Mouse (Mus musculus) limb, embryonic 12.5 days (tissue): ENCODE data around the gene Laptm5. TPM values are rescaled to one million over a fixed set of nuclear protein-coding genes. Genes with fewer than 3 reads are reported as not detected.

Source experiments
- ATAC-seq: fragments of 200-750 bp; cut with Nextera tagmentation; 2 replicates; pipeline ENCODE4 v1.8.0; 2017; ENCODE audit warnings: low read depth, moderate TSS enrichment; ENCODE audit not compliant: insufficient number of reproducible peaks, insufficient read depth, low FRiP score, low TSS enrichment
- H3K27ac ChIP-seq: fragments of 300-500 bp; sonication (generic); 2 replicates; pipeline ENCODE4 v1.5.1; 2016; ENCODE audit warnings: mild to moderate bottlenecking, moderate library complexity
- H3K27me3 ChIP-seq: fragments of 300-500 bp; sonication (generic); 2 replicates; pipeline ENCODE4 v1.6.1; 2016; ENCODE audit warnings: mild to moderate bottlenecking, moderate library complexity
- H3K36me3 ChIP-seq: fragments of 300-500 bp; sonication (generic); 2 replicates; pipeline ENCODE4 v1.6.1; 2016; ENCODE audit warnings: mild to moderate bottlenecking, moderate library complexity
- H3K4me1 ChIP-seq: fragments of 300-500 bp; sonication (generic); replicated peaks from 2 replicates; pipeline ENCODE4 v1.6.1; 2016
- H3K4me2 ChIP-seq: fragments of 300-500 bp; sonication (generic); 2 replicates; pipeline ENCODE4 v1.6.1; 2016; ENCODE audit warnings: mild to moderate bottlenecking, moderate library complexity
- H3K4me3 ChIP-seq: fragments of 300-500 bp; sonication (generic); replicated peaks from 2 replicates; pipeline ENCODE4 v1.5.1; 2016; ENCODE audit warnings: mild to moderate bottlenecking
- H3K9ac ChIP-seq: fragments of 300-500 bp; sonication (generic); replicated peaks from 2 replicates; pipeline ENCODE4 v1.6.1; 2016; ENCODE audit warnings: mild to moderate bottlenecking, moderate library complexity
- H3K9me3 ChIP-seq: fragments of 300-500 bp; sonication (generic); 2 replicates; pipeline ENCODE4 v1.6.1; 2016; ENCODE audit warnings: mild to moderate bottlenecking, moderate library complexity
- WGBS: fragments of 180-500 bp; shearing (Covaris S2); methylation state at CpG from one replicate; pipeline ENCODE4 v1.1.7; 2016; 5-methylcytosine and 5-hydroxymethylcytosine counted together
- polyA plus RNA-seq: library from polyadenylated mRNA; unstranded; fragments of >200 nt; fragmentation: Nextera tagmentation; extraction: Ambion mirVana; gene quantifications from 2 replicates; pipeline ENCODE4 v1.2.1, GENCODE M21; 2016

Laptm5 gene
- polyA plus RNA-seq, 1 experiment from 2014 or later = 16.2 TPM

GRCm38 (mm10) chr4:130960118-130960734, 47.3 kb downstream of the Laptm5 start:
- H3K36me3 ChIP-seq = no peaks in the 10 kb centered on the region
- peaks cover 7% of the 10 kb centered on the region; the same call in 1 of the 2 replicates for H3K27me3 ChIP-seq
- no peak overlapping the region for H3K4me3 ChIP-seq
- no peaks in the 10 kb centered on the region for H3K9me3 ChIP-seq
- no peak for ATAC-seq
- no peaks in the 10 kb centered on the region; the same call in 1 of the 2 replicates for H3K4me1 ChIP-seq
- no peak overlapping the region for H3K4me2 ChIP-seq
- H3K9ac ChIP-seq = no peak overlapping the region
- H3K27ac ChIP-seq = no peak overlapping the region
- WGBS = 30% methylated on average over 9 of the region's 9 CpGs

- Histone ChIP-seq H3K4me2 (no peak overlapping the region), H3K36me3 (no peaks in the 10 kb centered on the region), H3K9ac (no peak overlapping the region), H3K27me3 (no peaks in the 10 kb centered on the region), H3K9me3 (0 out of 2 replicates have a peak, but pooled peaks cover 4% of the 10 kb centered on the region), H3K4me3 (no peak overlapping the region), H3K4me1 (no peaks in the 10 kb centered on the region), H3K27ac (no peak overlapping the region)
- no peak for ATAC-seq
- 98% methylated on average over 1 of the region's 1 CpGs for WGBS
Observed at GRCm38 (mm10) chr4:130971278-130971677, 58.4 kb downstream of the Laptm5 start.

GRCm38 (mm10) chr4:130972421-130972829, 59.5 kb downstream of the Laptm5 start:
- no peaks in the 10 kb centered on the region for H3K27me3 ChIP-seq
- no peak overlapping the region for H3K9ac ChIP-seq
- 0 out of 2 replicates have a peak, but pooled peaks cover 4% of the 10 kb centered on the region for H3K9me3 ChIP-seq
- ATAC-seq = no peak
- 80% methylated on average over 5 of the region's 5 CpGs for WGBS
- no peak overlapping the region for H3K27ac ChIP-seq
- no peaks in the 10 kb centered on the region for H3K36me3 ChIP-seq
- H3K4me2 ChIP-seq = no peak overlapping the region
- no peak overlapping the region for H3K4me3 ChIP-seq
- no peaks in the 10 kb centered on the region for H3K4me1 ChIP-seq

DNA sequence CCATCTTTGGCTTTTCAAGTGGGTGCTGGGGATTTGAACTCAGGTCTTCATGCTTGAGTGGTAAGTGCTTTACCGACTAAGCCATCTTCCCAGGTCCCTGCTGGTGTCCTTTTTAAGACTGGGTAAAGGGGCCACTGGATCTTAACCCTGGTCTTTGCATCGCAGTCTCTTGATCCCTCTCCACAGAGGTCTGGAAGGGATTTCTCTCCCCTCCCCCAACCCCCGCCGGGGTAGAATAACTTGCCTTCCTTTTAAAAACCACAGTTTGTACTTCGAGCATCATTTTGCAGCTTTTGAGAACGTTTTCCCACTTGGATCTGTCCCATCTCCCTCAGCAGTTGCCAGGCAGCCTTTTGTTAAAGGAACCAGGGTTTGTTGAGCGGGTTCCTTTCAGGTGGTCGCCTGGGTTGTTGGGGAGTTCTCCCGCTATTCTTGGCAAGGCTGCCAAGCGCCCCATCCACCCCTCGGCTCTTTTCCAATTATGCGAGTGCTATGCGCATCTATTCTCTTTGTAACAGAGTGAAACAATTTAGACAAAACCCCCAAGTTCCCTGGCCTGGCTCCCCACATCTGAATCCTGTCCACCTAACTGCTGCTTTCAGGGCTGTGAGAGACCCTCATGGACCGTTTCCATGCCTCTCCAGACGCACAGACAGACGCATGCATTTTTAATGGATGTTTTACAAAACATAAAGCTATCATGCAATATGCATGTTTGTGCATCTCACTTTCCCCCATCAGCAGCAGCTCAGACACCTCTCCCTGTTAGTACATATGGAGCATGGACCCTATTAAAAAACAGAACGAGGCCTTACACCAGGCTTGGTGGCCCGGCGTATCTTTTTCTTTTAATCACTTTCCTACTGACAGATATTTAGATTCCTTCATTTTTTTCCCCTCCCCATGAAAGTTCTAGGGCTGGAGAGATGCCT, 60.7 kb downstream of the Laptm5 start:
- H3K27ac ChIP-seq = no peak overlapping the region
- no peak overlapping the region for H3K4me2 ChIP-seq
- H3K4me1 ChIP-seq = no peaks in the 10 kb centered on the region
- H3K9me3 ChIP-seq = 0 out of 2 replicates have a peak, but pooled peaks cover 4% of the 10 kb centered on the region
- no peak overlapping the region for H3K4me3 ChIP-seq
- H3K27me3 ChIP-seq = no peaks in the 10 kb centered on the region
- no peak for ATAC-seq
- H3K36me3 ChIP-seq = no peaks in the 10 kb centered on the region
- H3K9ac ChIP-seq = no peak overlapping the region
- 69% methylated on average over 19 of the region's 19 CpGs for WGBS

DNA sequence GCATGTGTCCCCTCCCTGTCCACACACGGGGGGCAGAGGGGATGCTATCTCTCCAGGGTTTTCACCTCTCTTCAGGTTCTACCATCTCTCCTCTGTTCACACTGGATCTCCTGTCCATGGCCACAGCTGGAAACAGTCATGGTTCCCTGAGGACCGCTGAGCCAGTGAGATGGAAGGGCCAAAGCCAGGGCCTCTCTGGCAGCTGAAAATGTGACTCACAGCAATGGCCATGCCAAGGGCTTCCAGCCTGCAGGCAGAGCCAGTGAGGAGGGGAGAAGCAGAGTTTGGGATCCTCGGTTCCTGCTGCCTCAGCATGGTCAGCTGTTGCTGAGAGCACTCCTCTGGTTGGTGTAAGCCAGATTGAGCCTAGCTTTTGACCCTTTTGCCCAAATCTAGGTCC, 66.1 kb downstream of the Laptm5 start:
- Histone ChIP-seq H3K27me3 (no peaks in the 10 kb centered on the region), H3K9me3 (no peaks in the 10 kb centered on the region), H3K9ac (no peak overlapping the region), H3K36me3 (no peaks in the 10 kb centered on the region), H3K27ac (no peak overlapping the region), H3K4me1 (no peaks in the 10 kb centered on the region), H3K4me2 (no peak overlapping the region), H3K4me3 (no peak overlapping the region)
- ATAC-seq = no peak
- 67% methylated on average over 3 of the region's 3 CpGs for WGBS

DNA sequence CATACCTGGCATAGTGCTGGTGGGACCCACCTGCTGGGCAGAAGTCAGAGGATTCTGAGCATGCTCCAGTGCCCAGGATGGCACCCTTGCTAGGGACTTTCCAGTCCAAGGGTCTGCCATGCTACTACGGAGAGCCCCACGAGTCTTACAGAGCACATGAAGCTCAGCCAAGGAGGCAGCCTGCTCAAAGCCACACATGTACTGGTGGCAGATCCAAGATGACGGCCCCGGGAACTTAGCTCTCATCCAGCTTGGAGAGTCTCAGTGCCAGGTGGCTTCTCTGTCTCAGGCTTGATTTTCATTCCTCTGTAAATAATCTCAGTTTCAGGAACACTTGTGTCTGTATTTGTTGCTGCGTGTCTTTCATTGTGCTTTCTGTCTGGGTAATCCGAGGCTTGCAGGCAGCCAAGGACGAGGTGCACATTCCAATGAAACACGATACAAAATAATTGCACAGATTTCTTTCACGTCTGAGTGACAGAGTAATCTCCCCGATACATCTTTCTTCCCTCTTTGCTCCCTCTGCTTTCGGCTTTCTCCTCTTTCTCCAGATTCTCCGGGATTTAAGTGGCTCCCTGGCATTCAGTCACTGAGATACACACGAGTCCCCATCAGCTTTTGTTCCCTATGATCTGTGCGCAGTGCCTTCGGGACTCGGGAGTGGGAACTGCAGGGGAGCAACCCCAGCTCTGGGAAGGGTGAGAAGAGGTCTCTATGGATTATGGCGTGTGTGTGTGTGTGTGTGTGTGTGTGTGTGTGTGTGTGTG, 71.7 kb downstream of the Laptm5 start:
- Histone ChIP-seq H3K9me3 (no peaks in the 10 kb centered on the region), H3K9ac (no peak overlapping the region), H3K4me1 (peaks cover 3% of the 10 kb centered on the region; the same call in 1 of the 2 replicates), H3K4me2 (no peak overlapping the region), H3K4me3 (no peak overlapping the region), H3K36me3 (no peaks in the 10 kb centered on the region), H3K27me3 (no peaks in the 10 kb centered on the region), H3K27ac (no peak overlapping the region)
- 62% methylated on average over 17 of the region's 17 CpGs for WGBS
- ATAC-seq = no peak

Other genes with a start within 250 kb of the Laptm5 start
- 123 and 124 TPM in 2 replicates for gene Pum1, start 249.8 kb upstream of the Laptm5 start, polyA plus RNA-seq
- gene Sdc3, start 120.6 kb upstream of the Laptm5 start, polyA plus RNA-seq = 30.6 and 42.1 TPM in 2 replicates
- gene Matn1, start 31.3 kb downstream of the Laptm5 start, polyA plus RNA-seq = 12.1 and 30.7 TPM in 2 replicates